Mouse (Mus musculus) urinary bladder, postnatal 36 days (tissue): ENCODE measurements around the gene Zbtb42.
A peak's percentile ranks its signal among the peaks of the same experiment; 100 is the strongest.

Source experiments
- DNase-seq, 2 experiments: peaks; one replicate each; pipeline ENCODE4 v3.0.0; 2022; ENCODE audit warnings: low spot score in 2 of 2, mixed read lengths in 1 of 2

The Zbtb42 gene

GRCm38 (mm10) chr12:112727801-112728200, 49.2 kb downstream of the Zbtb42 start:
- DNase-seq: no peak

GRCm38 (mm10) chr12:112730808-112731207, 52.2 kb downstream of the Zbtb42 start:
- DNase-seq: peak in 1 of 2 experiments; percentile 31
